Mouse (Mus musculus) forebrain, embryonic 16.5 days (tissue): ENCODE results near the gene Epha4. TPM values are rescaled to one million over a fixed set of nuclear protein-coding genes. Genes with fewer than 3 reads are reported as not detected.

ENCODE experiments used
- ATAC-seq: fragments of 200-750 bp; cut with Nextera tagmentation; 2 replicates; pipeline ENCODE4 v1.8.0; 2017; ENCODE audit warnings: mild to moderate bottlenecking, moderate library complexity
- H3K27ac ChIP-seq: fragments of 300-500 bp; sonication (generic); 2 replicates; pipeline ENCODE4 v1.5.1; 2014; ENCODE audit warnings: low read length, control low read depth
- H3K27me3 ChIP-seq: fragments of 300-500 bp; sonication (generic); replicated peaks from 2 replicates; pipeline ENCODE4 v1.6.1; 2014; ENCODE audit warnings: low read length; ENCODE audit not compliant: control insufficient read depth, insufficient read depth
- H3K36me3 ChIP-seq: fragments of 300-500 bp; sonication (generic); 2 replicates; pipeline ENCODE4 v1.6.1; 2014; ENCODE audit not compliant: control insufficient read depth, insufficient read depth
- H3K4me1 ChIP-seq: fragments of 300-500 bp; sonication (generic); replicated peaks from 2 replicates; pipeline ENCODE4 v1.6.1; 2014; ENCODE audit warnings: low read length; ENCODE audit not compliant: control insufficient read depth, insufficient read depth
- H3K4me2 ChIP-seq: fragments of 300-500 bp; sonication (generic); 2 replicates; pipeline ENCODE4 v1.6.1; 2014; ENCODE audit warnings: mild to moderate bottlenecking, low read length, control low read depth
- H3K4me3 ChIP-seq: fragments of 300-500 bp; sonication (generic); replicated peaks from 2 replicates; pipeline ENCODE4 v1.5.1; 2014; ENCODE audit warnings: mild to moderate bottlenecking, low read length, control low read depth
- H3K9ac ChIP-seq: fragments of 300-500 bp; sonication (generic); replicated peaks from 2 replicates; pipeline ENCODE4 v1.6.1; 2014; ENCODE audit warnings: low read depth, low read length, control low read depth
- H3K9me3 ChIP-seq: fragments of 300-500 bp; sonication (generic); 2 replicates; pipeline ENCODE4 v1.6.1; 2016; ENCODE audit warnings: low read length; ENCODE audit not compliant: control insufficient read depth
- WGBS: fragments of 180-500 bp; shearing (Covaris S2); extraction: QIAGEN DNeasy Blood & Tissue Kit; methylation state at CpG from one replicate; pipeline ENCODE4 v1.1.7; 2014; 5-methylcytosine and 5-hydroxymethylcytosine counted together
- polyA plus RNA-seq: library from polyadenylated mRNA; unstranded; fragments of >200 nt; fragmentation: Nextera tagmentation; extraction: Ambion mirVana; gene quantifications from 2 replicates; pipeline ENCODE4 v1.2.1, GENCODE M21; 2015

Epha4 gene
- polyA plus RNA-seq, 1 experiment from 2014 or later: 76.4 TPM

- Histone ChIP-seq H3K4me1 (peaks cover 24% of the 10 kb centered on the region), H3K9me3 (no peaks in the 10 kb centered on the region), H3K36me3 (no peaks in the 10 kb centered on the region), H3K9ac (no peak overlapping the region), H3K4me2 (no peak overlapping the region), H3K27ac (no peak overlapping the region), H3K27me3 (no peaks in the 10 kb centered on the region), H3K4me3 (no peak overlapping the region)
- ATAC-seq: no peak
- WGBS: 66% methylated on average over 11 of the region's 11 CpGs
Measured at GRCm38 (mm10) chr1:77460831-77461629, 53.9 kb downstream of the Epha4 start.

- H3K4me3 ChIP-seq: no peak overlapping the region
- no peak overlapping the region for H3K27ac ChIP-seq
- no peaks in the 10 kb centered on the region for H3K9me3 ChIP-seq
- H3K36me3 ChIP-seq: no peaks in the 10 kb centered on the region
- ATAC-seq: no peak
- H3K9ac ChIP-seq: no peak overlapping the region
- H3K27me3 ChIP-seq: no peaks in the 10 kb centered on the region
- H3K4me1 ChIP-seq: peaks cover 21% of the 10 kb centered on the region
- no peak overlapping the region for H3K4me2 ChIP-seq
- WGBS: 73% methylated on average over 7 of the region's 7 CpGs
Measured at GRCm38 (mm10) chr1:77458751-77459385, 56.0 kb downstream of the Epha4 start.

GRCm38 (mm10) chr1:77457446-77457800, 57.5 kb downstream of the Epha4 start:
- no peak for ATAC-seq
- Histone ChIP-seq H3K9ac (no peak overlapping the region), H3K4me3 (no peak overlapping the region), H3K9me3 (no peaks in the 10 kb centered on the region), H3K27ac (no peak overlapping the region), H3K27me3 (no peaks in the 10 kb centered on the region), H3K36me3 (no peaks in the 10 kb centered on the region), H3K4me2 (no peak overlapping the region), H3K4me1 (peaks cover 12% of the 10 kb centered on the region)
- WGBS: 20% methylated on average over 6 of the region's 6 CpGs

GRCm38 (mm10) chr1:77456695-77457445, 58.0 kb downstream of the Epha4 start:
- H3K27ac ChIP-seq: no peak overlapping the region
- no peaks in the 10 kb centered on the region for H3K36me3 ChIP-seq
- H3K9ac ChIP-seq: no peak overlapping the region
- no peak overlapping the region for H3K4me2 ChIP-seq
- H3K4me1 ChIP-seq: peaks cover 7% of the 10 kb centered on the region
- H3K4me3 ChIP-seq: no peak overlapping the region
- no peaks in the 10 kb centered on the region for H3K27me3 ChIP-seq
- no peaks in the 10 kb centered on the region for H3K9me3 ChIP-seq
- no peak for ATAC-seq
- WGBS: 23% methylated on average over 7 of the region's 7 CpGs

- ATAC-seq: no peak
- Histone ChIP-seq H3K36me3 (no peaks in the 10 kb centered on the region), H3K4me1 (peaks cover 10% of the 10 kb centered on the region), H3K27ac (no peak overlapping the region), H3K27me3 (no peaks in the 10 kb centered on the region), H3K9ac (no peak overlapping the region), H3K4me2 (no peak overlapping the region), H3K4me3 (no peak overlapping the region), H3K9me3 (no peaks in the 10 kb centered on the region)
- WGBS: 98% methylated on average over 1 of the region's 1 CpGs
Measured at GRCm38 (mm10) chr1:77453811-77454210, 61.1 kb downstream of the Epha4 start.

GRCm38 (mm10) chr1:77452721-77453120, 62.2 kb downstream of the Epha4 start:
- 93% methylated on average over 3 of the region's 3 CpGs for WGBS
- Histone ChIP-seq H3K9me3 (no peaks in the 10 kb centered on the region), H3K9ac (no peak overlapping the region), H3K4me2 (no peak overlapping the region), H3K27ac (no peak overlapping the region), H3K4me1 (peaks cover 15% of the 10 kb centered on the region), H3K36me3 (no peaks in the 10 kb centered on the region), H3K4me3 (no peak overlapping the region), H3K27me3 (no peaks in the 10 kb centered on the region)
- ATAC-seq: no peak

GRCm38 (mm10) chr1:77451541-77451940, 63.3 kb downstream of the Epha4 start:
- H3K4me2 ChIP-seq: no peak overlapping the region
- ATAC-seq: no peak
- WGBS: 84% methylated on average over 3 of the region's 3 CpGs
- H3K4me3 ChIP-seq: no peak overlapping the region
- no peaks in the 10 kb centered on the region for H3K9me3 ChIP-seq
- no peaks in the 10 kb centered on the region for H3K27me3 ChIP-seq
- peaks cover 12% of the 10 kb centered on the region for H3K4me1 ChIP-seq
- H3K27ac ChIP-seq: no peak overlapping the region
- H3K9ac ChIP-seq: no peak overlapping the region
- H3K36me3 ChIP-seq: no peaks in the 10 kb centered on the region

GRCm38 (mm10) chr1:77450201-77450600, 64.7 kb downstream of the Epha4 start:
- no peak for ATAC-seq
- Histone ChIP-seq H3K9me3 (no peaks in the 10 kb centered on the region), H3K27ac (no peak overlapping the region), H3K36me3 (no peaks in the 10 kb centered on the region), H3K4me3 (no peak overlapping the region), H3K4me1 (peaks cover 25% of the 10 kb centered on the region), H3K9ac (no peak overlapping the region), H3K27me3 (no peaks in the 10 kb centered on the region), H3K4me2 (no peak overlapping the region)
- 54% methylated on average over 3 of the region's 3 CpGs for WGBS

- ATAC-seq: no peak
- Histone ChIP-seq H3K9ac (no peak overlapping the region), H3K4me2 (no peak overlapping the region), H3K4me3 (no peak overlapping the region), H3K4me1 (peaks cover 38% of the 10 kb centered on the region), H3K27me3 (no peaks in the 10 kb centered on the region), H3K27ac (no peak overlapping the region), H3K9me3 (no peaks in the 10 kb centered on the region), H3K36me3 (no peaks in the 10 kb centered on the region)
- WGBS: 78% methylated on average over 1 of the region's 1 CpGs
Measured at GRCm38 (mm10) chr1:77447061-77447614, 67.8 kb downstream of the Epha4 start.
